Mouse (Mus musculus): Measurements from ENCODE around the gene Rpl21. TPM values are rescaled to one million over a fixed set of nuclear protein-coding genes. Genes with fewer than 3 reads are reported as not detected.

Gene Rpl21
- polyA plus RNA-seq, 1 experiment: 486 TPM

GRCm38 (mm10) chr5:146883486-146884272 lies 51.0 kb downstream of the Rpl21 start:
- Histone ChIP-seq H3K4me3 (ENCODE audit: insufficient read depth, poor library complexity, severe bottlenecking) (no peak overlapping the region), H3K27me3 (ENCODE audit: control insufficient read depth, insufficient read depth, insufficient read length) (no peaks in the 10 kb centered on the region), H3K36me3 (ENCODE audit: control insufficient read depth, insufficient read depth) (no peaks in the 10 kb centered on the region), H3ac (ENCODE audit: control insufficient read depth, insufficient read length, low read depth) (no peak overlapping the region), H3K79me2 (ENCODE audit: control insufficient read depth, insufficient read depth) (no peaks in the 10 kb centered on the region), H3K79me3 (ENCODE audit: low read depth) (no peaks in the 10 kb centered on the region)
- TF ChIP-seq CEBPB (IDR thresholded peaks at IDR 0.05; ENCODE audit: low read depth): no peak
- TF ChIP-seq FOSL1 (IDR thresholded peaks at IDR 0.05; ENCODE audit: insufficient read depth, low read length, poor library complexity, severe bottlenecking): no peak
- no peak for TF ChIP-seq USF1 (IDR thresholded peaks at IDR 0.05; ENCODE audit: low read depth)

Other genes with a start within 250 kb of the Rpl21 start
- gene Gpr12, start 247.7 kb upstream of the Rpl21 start, polyA plus RNA-seq (2012; fragmentation: generic; extraction: Trizol): not detected
- gene Usp12, start 37.9 kb upstream of the Rpl21 start, polyA plus RNA-seq (2012; fragmentation: generic; extraction: Trizol): 22.2 TPM
- 35.3 TPM for gene Rasl11a, start 12.2 kb downstream of the Rpl21 start, polyA plus RNA-seq (2012; fragmentation: generic; extraction: Trizol)
- gene Gtf3a, start 115.8 kb downstream of the Rpl21 start, polyA plus RNA-seq (2012; fragmentation: generic; extraction: Trizol): 96.4 TPM
- gene Mtif3, start 130.9 kb downstream of the Rpl21 start, polyA plus RNA-seq (2012; fragmentation: generic; extraction: Trizol): 17.1 TPM
- 3.7 TPM for gene Lnx2, start 243.7 kb downstream of the Rpl21 start, polyA plus RNA-seq (2012; fragmentation: generic; extraction: Trizol)
- 115 TPM for gene Polr1d, start 244.2 kb downstream of the Rpl21 start, polyA plus RNA-seq (2012; fragmentation: generic; extraction: Trizol)

Data from C2C12 (cell line).